Mouse (Mus musculus): ENCODE measurements around the gene Wasf1.

GRCm38 (mm10) chr10:40936160-40936726 is 53.0 kb downstream of the Wasf1 start:
- no peak for TF ChIP-seq POLR2A (IDR thresholded peaks at IDR 0.05; ENCODE audit: control insufficient read depth in 1 of 2, insufficient read depth in 1 of 2, low read depth in 1 of 2, low read length in 2 of 2, poor library complexity in 1 of 2)
- TF ChIP-seq MAFK (IDR thresholded peaks at IDR 0.05; ENCODE audit: borderline replicate concordance, low read depth, low read length), result no peak
- no peak for TF ChIP-seq CHD2 (IDR thresholded peaks at IDR 0.05; ENCODE audit: low read length)
- TF ChIP-seq UBTF (IDR thresholded peaks at IDR 0.05; ENCODE audit: borderline replicate concordance, insufficient read depth, low read depth, low read length), result no peak
- no peak for TF ChIP-seq ZKSCAN1 (IDR thresholded peaks at IDR 0.05; ENCODE audit: low read depth, low read length)
- no peak for TF ChIP-seq RAD21 (IDR thresholded peaks at IDR 0.05; ENCODE audit: low read depth, low read length)

Measured in MEL (cell line).